Mouse (Mus musculus): ENCODE results near the gene Slc16a5.

The Slc16a5 gene

GRCm38 (mm10) chr11:115515021-115515420 lies 52.7 kb downstream of the Slc16a5 start:
- no peak for DNase-seq (ENCODE audit: low spot score in 2 of 2)

- DNase-seq (ENCODE audit: low spot score in 2 of 2) = no peak
Observed at GRCm38 (mm10) chr11:115516942-115517341, 54.7 kb downstream of the Slc16a5 start.

- DNase-seq (ENCODE audit: low spot score in 2 of 2) = no peak
Observed at GRCm38 (mm10) chr11:115518693-115519092, 56.4 kb downstream of the Slc16a5 start.

- no peak for DNase-seq (ENCODE audit: low spot score in 2 of 2)
Observed at GRCm38 (mm10) chr11:115519581-115519980, 57.3 kb downstream of the Slc16a5 start.

GRCm38 (mm10) chr11:115520218-115520617 lies 57.9 kb downstream of the Slc16a5 start:
- DNase-seq (ENCODE audit: low spot score in 2 of 2) = no peak

GRCm38 (mm10) chr11:115521080-115521479 lies 58.8 kb downstream of the Slc16a5 start:
- no peak for DNase-seq (ENCODE audit: low spot score in 2 of 2)

- no peak for DNase-seq (ENCODE audit: low spot score in 2 of 2)
Observed at GRCm38 (mm10) chr11:115522238-115522637, 60.0 kb downstream of the Slc16a5 start.

- no peak for DNase-seq (ENCODE audit: low spot score in 2 of 2)
Observed at GRCm38 (mm10) chr11:115522703-115523102, 60.4 kb downstream of the Slc16a5 start.

All from frontal cortex, postnatal 25 days (tissue).